Mouse (Mus musculus) cerebellum, adult 2 months (tissue): ENCODE measurements at regions not wholly inside any gene's neighbourhood (a gene's known extent, or its start where the extent isn't known, plus 50 kb on each side); places are given as distances from the start of the nearest gene placed in this dataset.

ENCODE experiments used
- CTCF ChIP-seq: fragments of 200-500 bp; IDR thresholded peaks from 2 replicates; pipeline ENCODE4 v1.5.1; 2011; ENCODE audit warnings: low read depth, mild to moderate bottlenecking, control low read depth, low read length, moderate library complexity, borderline replicate concordance; ENCODE audit not compliant: insufficient read depth
- POLR2A ChIP-seq: fragments of 200-500 bp; IDR thresholded peaks from 2 replicates; pipeline ENCODE4 v1.6.1; 2011; ENCODE audit warnings: low read length, control low read depth, borderline replicate concordance; ENCODE audit not compliant: insufficient read depth

- no peak for TF ChIP-seq CTCF
- no peak for TF ChIP-seq POLR2A
These were observed 2207.1 kb upstream of the Pcdh17 start for GRCm38 (mm10) chr14:82236238-82236637.
